Mouse (Mus musculus) stomach, embryonic 15.5 days (tissue): ENCODE data around the gene Loxl4. TPM values are rescaled to one million over a fixed set of nuclear protein-coding genes. Genes with fewer than 3 reads are reported as not detected.
A peak's percentile ranks its signal among the peaks of the same experiment; 100 is the strongest.

Experiments
- ATAC-seq: fragments of 200-750 bp; cut with Nextera tagmentation; 2 replicates; pipeline ENCODE4 v1.8.0; 2017; ENCODE audit warnings: low read depth, moderate number of reproducible peaks, moderate TSS enrichment; ENCODE audit not compliant: insufficient read depth, low FRiP score
- H3K27ac ChIP-seq: fragments of 300-500 bp; sonication (generic); 2 replicates; pipeline ENCODE4 v1.5.1; 2015; ENCODE audit warnings: mild to moderate bottlenecking, inconsistent platforms
- H3K27me3 ChIP-seq: fragments of 300-500 bp; sonication (generic); replicated peaks from 2 replicates; pipeline ENCODE4 v1.6.1; 2015; ENCODE audit warnings: inconsistent platforms
- H3K36me3 ChIP-seq: fragments of 300-500 bp; sonication (generic); 2 replicates; pipeline ENCODE4 v1.6.1; 2015; ENCODE audit warnings: inconsistent platforms
- H3K4me1 ChIP-seq: fragments of 300-500 bp; sonication (generic); 2 replicates; pipeline ENCODE4 v1.6.1; 2015; ENCODE audit warnings: inconsistent platforms
- H3K4me2 ChIP-seq: fragments of 300-500 bp; sonication (generic); 2 replicates; pipeline ENCODE4 v1.6.1; 2015; ENCODE audit warnings: mild to moderate bottlenecking, inconsistent platforms
- H3K4me3 ChIP-seq: fragments of 300-500 bp; sonication (generic); replicated peaks from 2 replicates; pipeline ENCODE4 v1.5.1; 2015; ENCODE audit warnings: inconsistent platforms
- H3K9ac ChIP-seq: fragments of 300-500 bp; sonication (generic); 2 replicates; pipeline ENCODE4 v1.6.1; 2015; ENCODE audit warnings: inconsistent platforms
- H3K9me3 ChIP-seq: fragments of 300-500 bp; sonication (generic); 2 replicates; pipeline ENCODE4 v1.6.1; 2016; ENCODE audit warnings: inconsistent platforms
- WGBS: fragments of 180-500 bp; shearing (Covaris S2); methylation state at CpG from one replicate; pipeline ENCODE4 v1.1.7; 2015; 5-methylcytosine and 5-hydroxymethylcytosine counted together
- polyA plus RNA-seq: library from polyadenylated mRNA; unstranded; fragments of >200 nt; fragmentation: Nextera tagmentation; extraction: Ambion mirVana; gene quantifications from 2 replicates; pipeline ENCODE4 v1.2.1, GENCODE M21; 2015

Gene Loxl4
- polyA plus RNA-seq = 2.7 and 3.1 TPM in 2 replicates

DNA sequence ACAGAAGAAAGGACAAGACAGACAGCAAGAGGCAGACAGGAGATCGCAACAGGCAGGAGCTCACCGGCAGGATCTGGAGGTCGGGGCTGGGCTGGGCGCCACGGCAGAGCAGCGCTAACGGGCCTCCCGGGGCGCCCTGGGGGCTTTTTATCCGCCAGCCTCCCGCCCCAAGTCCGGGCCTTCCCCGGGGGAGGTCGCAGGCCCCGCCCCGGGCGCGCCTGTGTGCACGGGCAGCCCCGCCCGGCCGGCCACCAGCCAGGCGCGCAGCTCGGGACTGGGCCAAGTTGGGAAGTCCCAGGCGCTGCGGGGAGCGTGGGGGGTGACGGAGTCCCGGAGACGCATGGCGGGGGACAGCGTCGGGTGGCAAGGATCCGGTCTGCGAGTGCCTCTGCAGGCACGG, at the start of gene Loxl4:
Gene Loxl4, minus strand, starts transcription at position 160 of the 400 bp plus-strand sequence.
- H3K4me1 ChIP-seq = peaks cover 13% of the 10 kb centered on the region; the same call in 1 of the 2 replicates
- 0 out of 2 replicates have a peak, but pooled peaks cover 4% of the 10 kb centered on the region for H3K27me3 ChIP-seq
- no peaks in the 10 kb centered on the region for H3K9me3 ChIP-seq
- under 1% methylated on average over 35 of the region's 37 CpGs for whole genome bisulfite sequencing
- peak within 1 kb of the TSS; percentile 43 for H3K4me3 ChIP-seq
- ATAC-seq = peak; percentile 68
- peak within 1 kb of the TSS; percentile 78 for H3K4me2 ChIP-seq
- no peak within 1 kb of the TSS for H3K27ac ChIP-seq
- H3K9ac ChIP-seq = peak within 1 kb of the TSS; percentile 1; the same call in 1 of the 2 replicates
- H3K36me3 ChIP-seq = no peaks in the 10 kb centered on the region

DNA sequence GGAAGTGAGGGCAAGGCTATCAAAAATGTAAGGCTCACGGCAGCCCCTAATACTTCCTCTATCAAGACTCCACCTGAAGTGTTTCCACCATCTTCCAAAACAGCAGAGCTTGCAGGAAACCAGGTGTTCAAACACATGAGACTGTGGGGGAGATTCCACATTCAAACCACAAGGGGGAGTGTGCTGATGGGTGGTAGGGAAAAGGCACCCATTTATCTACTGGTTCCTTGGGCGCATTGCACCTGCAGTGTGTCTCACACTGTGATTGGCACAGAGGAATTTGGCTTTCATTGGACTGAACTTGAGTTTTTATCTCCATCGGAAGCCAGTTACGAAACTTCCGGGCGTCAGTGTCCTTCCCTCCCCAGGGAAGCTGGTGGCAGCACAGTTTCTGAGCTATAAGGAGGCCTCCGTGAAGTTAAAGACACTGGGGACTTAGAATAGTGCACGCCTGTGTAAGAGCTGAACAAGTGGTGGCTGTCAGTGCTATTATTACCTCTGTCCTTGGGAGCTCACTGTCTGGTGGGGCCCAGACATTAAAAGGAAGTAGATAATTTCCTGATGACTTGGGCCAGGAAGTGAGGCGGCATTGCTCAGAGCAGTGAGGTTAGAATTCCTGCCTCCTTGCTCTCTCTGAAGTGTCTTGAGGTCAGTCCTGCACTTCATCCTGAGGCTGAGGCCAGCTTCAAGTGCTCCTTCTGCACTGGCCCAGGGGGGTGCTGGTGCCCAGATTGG, 49.0 kb upstream of the Loxl4 start:
- 0 out of 2 replicates have a peak, but pooled peaks cover 9% of the 10 kb centered on the region for H3K4me1 ChIP-seq
- H3K27me3 ChIP-seq = no peaks in the 10 kb centered on the region
- H3K4me2 ChIP-seq = no peak overlapping the region
- no peaks in the 10 kb centered on the region for H3K36me3 ChIP-seq
- H3K4me3 ChIP-seq = no peak overlapping the region
- H3K9ac ChIP-seq = no peak overlapping the region
- no peak for ATAC-seq
- H3K9me3 ChIP-seq = no peaks in the 10 kb centered on the region
- no peak overlapping the region for H3K27ac ChIP-seq
- 77% methylated on average over 9 of the region's 9 CpGs for WGBS

DNA sequence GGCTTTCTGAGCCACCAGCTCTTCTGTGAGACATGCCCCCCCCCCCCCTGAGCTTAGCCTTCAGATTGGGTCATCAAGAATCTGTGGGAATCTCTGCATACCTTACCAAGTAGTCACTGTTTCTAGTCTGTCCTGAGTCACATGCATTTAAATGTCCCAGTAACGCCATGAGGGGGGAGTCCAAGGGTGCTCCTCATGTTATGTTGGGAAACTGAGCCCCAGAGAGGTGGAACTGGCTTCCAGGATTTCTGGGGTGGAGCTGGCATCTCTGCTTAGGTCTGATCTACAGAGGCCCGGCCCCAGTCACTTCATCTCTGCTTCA, 47.6 kb upstream of the Loxl4 start:
- 84% methylated on average over 2 of the region's 2 CpGs for WGBS
- H3K4me2 ChIP-seq = no peak overlapping the region
- H3K27ac ChIP-seq = no peak overlapping the region
- H3K4me1 ChIP-seq = 0 out of 2 replicates have a peak, but pooled peaks cover 9% of the 10 kb centered on the region
- H3K36me3 ChIP-seq = no peaks in the 10 kb centered on the region
- H3K27me3 ChIP-seq = no peaks in the 10 kb centered on the region
- ATAC-seq = no peak
- no peak overlapping the region for H3K9ac ChIP-seq
- H3K4me3 ChIP-seq = no peak overlapping the region
- H3K9me3 ChIP-seq = no peaks in the 10 kb centered on the region

DNA sequence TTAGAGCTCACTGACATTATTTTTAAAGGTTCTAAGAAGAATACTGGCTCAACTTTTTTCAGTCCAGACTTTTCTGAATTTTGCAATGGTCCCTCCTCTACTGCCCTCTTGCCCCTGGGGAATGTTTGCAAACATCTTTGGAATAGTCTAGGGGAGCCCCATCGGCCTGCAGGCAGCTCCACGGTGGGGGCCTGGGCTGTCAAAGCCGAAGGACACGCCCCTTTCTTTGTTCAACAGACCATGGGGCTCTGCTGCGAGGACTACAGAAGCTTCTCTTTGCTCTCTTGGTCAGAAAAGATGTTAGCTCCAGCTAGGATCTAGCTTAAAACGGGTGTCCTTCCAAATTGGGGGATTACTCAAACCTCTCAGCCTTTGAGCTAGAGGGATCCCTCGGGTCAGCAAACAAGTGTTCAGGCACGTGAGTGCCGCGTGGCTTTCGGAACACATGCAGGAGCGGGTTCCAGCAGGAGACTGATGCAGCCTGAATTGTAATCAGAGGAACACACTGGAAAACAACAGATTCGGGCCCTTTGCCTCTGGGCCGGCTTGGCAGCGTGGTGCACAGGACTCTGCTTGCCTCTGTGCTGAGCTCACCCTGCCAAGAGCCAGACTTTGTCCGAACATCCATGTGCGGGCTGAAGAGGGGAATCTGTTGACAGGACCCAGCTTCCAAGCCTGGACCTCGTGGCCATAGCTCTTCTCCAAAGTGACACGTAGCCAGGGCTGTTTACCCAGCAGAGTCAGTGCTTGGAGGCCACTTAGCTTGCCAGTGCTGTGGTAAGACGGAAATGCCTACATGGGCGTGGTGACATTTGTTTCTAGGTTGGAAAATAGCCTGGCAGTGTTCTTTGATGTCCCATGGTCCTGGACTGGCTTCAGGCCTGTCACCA, 47.0 kb upstream of the Loxl4 start:
- Histone ChIP-seq H3K27ac (no peak overlapping the region), H3K4me2 (no peak overlapping the region)
- WGBS = 46% methylated on average over 21 of the region's 21 CpGs

DNA sequence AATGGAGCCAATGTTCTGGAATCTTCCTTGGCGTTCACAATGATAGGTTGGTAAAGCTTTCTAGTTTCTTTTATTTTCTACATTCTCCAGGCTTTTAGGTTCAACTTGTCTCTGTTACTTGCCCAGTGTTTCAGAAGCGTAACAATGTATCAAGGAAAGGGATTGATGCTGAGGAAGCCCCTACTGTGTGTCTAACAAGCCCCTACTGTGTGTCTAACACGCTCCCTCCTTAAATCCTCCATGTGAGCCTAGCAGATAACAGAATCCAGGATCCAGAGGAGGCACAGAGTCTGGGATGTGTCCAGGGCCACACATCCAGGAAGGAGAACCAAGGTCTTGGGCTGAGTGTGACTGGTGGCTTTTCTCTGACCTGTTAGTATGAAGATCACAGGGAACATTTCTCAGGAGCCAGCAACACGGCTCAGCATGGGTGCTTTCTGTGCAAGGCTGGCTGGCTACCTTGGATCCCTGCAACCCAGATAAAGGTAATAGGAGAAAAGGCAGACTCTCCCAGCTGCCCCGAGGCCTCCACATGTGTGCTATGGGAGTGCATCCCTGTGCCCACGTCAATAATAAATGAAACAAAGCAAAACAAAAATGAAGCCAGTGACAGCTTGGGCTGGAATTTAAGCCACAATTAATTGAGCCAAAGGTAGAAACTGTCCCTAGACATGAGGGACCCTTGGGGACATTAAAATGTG, 46.0 kb upstream of the Loxl4 start:
- 0 out of 2 replicates have a peak, but pooled peaks cover 9% of the 10 kb centered on the region for H3K4me1 ChIP-seq
- H3K27me3 ChIP-seq = no peaks in the 10 kb centered on the region
- H3K4me2 ChIP-seq = no peak overlapping the region
- WGBS = 80% methylated on average over 6 of the region's 6 CpGs
- no peaks in the 10 kb centered on the region for H3K9me3 ChIP-seq
- no peaks in the 10 kb centered on the region for H3K36me3 ChIP-seq
- ATAC-seq = no peak
- no peak overlapping the region for H3K4me3 ChIP-seq
- no peak overlapping the region for H3K27ac ChIP-seq
- H3K9ac ChIP-seq = no peak overlapping the region

More for the DNA sequence above, 47.0 kb upstream of the Loxl4 start:
- Histone ChIP-seq H3K9ac (no peak overlapping the region), H3K4me3 (no peak overlapping the region), H3K4me1 (0 out of 2 replicates have a peak, but pooled peaks cover 9% of the 10 kb centered on the region), H3K36me3 (no peaks in the 10 kb centered on the region), H3K27me3 (no peaks in the 10 kb centered on the region), H3K9me3 (no peaks in the 10 kb centered on the region)
- ATAC-seq = no peak

DNA sequence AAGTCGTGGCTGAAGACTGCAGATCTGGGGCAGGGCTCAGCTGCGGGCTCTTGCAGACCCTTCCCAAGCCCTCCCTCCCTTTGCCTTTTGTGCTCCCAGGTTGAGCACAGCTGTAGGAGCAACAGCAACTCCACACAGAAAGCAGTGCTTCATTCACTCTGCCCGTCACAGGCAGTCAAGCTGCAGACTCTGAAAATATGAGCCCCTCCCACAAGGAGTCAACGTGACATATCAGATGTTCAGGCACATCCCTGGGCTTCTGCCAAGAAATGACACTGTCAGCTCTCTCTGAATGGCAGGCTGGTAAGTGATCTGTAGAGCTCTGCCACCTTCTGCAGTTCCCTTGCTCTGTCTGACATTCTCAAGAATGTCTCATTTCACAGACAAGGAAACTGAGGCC, 45.2 kb upstream of the Loxl4 start:
- Histone ChIP-seq H3K9ac (no peak overlapping the region), H3K9me3 (no peaks in the 10 kb centered on the region), H3K36me3 (no peaks in the 10 kb centered on the region), H3K4me3 (no peak overlapping the region), H3K27ac (no peak overlapping the region), H3K4me1 (0 out of 2 replicates have a peak, but pooled peaks cover 9% of the 10 kb centered on the region), H3K4me2 (no peak overlapping the region), H3K27me3 (no peaks in the 10 kb centered on the region)
- WGBS = 44% methylated on average over 4 of the region's 4 CpGs
- no peak for ATAC-seq

DNA sequence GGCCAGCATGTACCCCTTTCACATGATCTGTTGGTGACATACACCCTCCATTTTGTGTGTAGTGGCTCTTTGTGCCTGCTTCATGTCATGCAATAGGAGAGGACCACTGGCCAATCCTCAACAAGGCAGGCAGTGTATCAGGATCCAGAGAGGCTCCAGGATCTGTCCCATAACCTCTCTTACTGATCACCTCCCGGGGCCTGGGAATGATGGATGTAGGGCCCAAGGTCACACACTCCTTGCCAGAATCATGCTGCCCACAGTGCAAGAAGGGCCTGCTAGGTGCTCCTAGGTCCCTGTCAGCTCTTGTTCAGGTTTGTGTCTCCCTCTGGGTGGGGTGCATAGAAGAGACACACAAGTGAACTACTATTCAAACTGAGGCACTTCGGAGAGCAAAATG, 44.7 kb upstream of the Loxl4 start:
- no peak overlapping the region for H3K27ac ChIP-seq
- H3K4me3 ChIP-seq = no peak overlapping the region
- H3K4me2 ChIP-seq = no peak overlapping the region
- H3K9me3 ChIP-seq = no peaks in the 10 kb centered on the region
- no peaks in the 10 kb centered on the region for H3K36me3 ChIP-seq
- 0 out of 2 replicates have a peak, but pooled peaks cover 9% of the 10 kb centered on the region for H3K4me1 ChIP-seq
- ATAC-seq = no peak
- no peaks in the 10 kb centered on the region for H3K27me3 ChIP-seq
- H3K9ac ChIP-seq = no peak overlapping the region
- WGBS = 66% methylated on average over 2 of the region's 2 CpGs

DNA sequence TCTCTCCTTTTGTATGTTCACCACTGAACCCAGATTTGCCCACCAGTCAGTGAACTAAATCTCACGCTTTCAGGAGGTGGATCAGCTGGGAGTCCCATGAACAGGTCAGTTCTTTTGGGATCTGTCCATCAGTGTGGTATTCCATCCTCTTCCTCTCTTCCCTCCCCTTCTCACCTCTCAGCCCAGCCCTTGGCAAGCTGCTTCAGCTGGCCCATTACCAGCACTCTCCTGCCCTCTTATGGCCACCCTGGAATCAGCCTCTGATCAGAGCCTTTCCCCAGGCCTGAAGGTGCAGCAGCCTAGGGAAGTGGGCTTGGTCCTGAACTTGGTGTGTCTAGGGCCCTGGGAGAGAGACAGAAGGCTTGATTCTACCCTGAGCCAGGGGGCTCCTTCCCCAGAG, 42.4 kb upstream of the Loxl4 start:
- no peaks in the 10 kb centered on the region for H3K36me3 ChIP-seq
- WGBS = 24% methylated on average over 1 of the region's 1 CpGs
- no peaks in the 10 kb centered on the region for H3K9me3 ChIP-seq
- H3K4me1 ChIP-seq = 0 out of 2 replicates have a peak, but pooled peaks cover 5% of the 10 kb centered on the region
- H3K9ac ChIP-seq = no peak overlapping the region
- no peak overlapping the region for H3K4me3 ChIP-seq
- no peak overlapping the region for H3K27ac ChIP-seq
- no peaks in the 10 kb centered on the region for H3K27me3 ChIP-seq
- ATAC-seq = no peak
- no peak overlapping the region for H3K4me2 ChIP-seq

DNA sequence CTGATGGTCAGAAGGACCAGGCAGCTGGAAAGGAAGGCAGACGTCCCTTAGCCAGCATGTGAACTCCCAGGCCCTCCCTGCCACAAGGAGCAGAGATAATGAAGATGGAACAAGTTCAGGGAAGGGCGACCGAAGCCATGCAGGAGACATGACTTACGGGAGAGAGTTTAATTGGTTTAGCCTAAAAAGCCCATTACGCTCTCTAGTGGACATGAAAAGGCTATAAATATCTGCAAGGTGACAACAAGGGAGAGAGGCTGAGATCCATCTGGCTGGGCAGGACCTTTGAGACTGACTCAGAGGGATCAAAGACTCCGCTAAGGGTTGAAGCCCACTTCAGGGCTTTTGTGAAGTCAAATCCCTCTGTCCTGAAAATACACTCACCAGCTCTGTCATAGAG, 40.5 kb upstream of the Loxl4 start:
- WGBS = 30% methylated on average over 6 of the region's 6 CpGs
- Histone ChIP-seq H3K36me3 (no peaks in the 10 kb centered on the region), H3K27me3 (no peaks in the 10 kb centered on the region), H3K4me3 (no peak overlapping the region), H3K9me3 (no peaks in the 10 kb centered on the region), H3K27ac (no peak overlapping the region), H3K4me2 (no peak overlapping the region), H3K4me1 (no peaks in the 10 kb centered on the region), H3K9ac (no peak overlapping the region)
- ATAC-seq = no peak

DNA sequence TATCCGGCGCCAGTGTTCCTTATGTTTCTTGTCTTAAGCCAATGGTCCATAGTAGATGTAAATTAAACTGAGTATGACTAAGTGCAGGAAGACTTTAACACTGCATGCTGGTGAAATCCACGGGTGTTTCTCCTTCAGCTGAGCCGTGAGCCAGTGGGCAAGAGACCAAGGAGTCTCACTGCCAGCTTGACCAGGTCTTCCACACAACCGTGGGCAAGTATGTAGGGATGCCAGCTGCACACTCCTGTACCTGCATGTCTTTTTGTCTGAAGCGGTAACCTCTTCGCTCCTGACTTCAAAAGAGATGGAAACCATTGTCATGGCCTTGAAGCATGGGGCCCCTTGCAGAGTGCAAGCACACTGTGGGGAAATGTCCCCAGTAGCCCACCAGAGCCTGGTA, 39.8 kb upstream of the Loxl4 start:
- H3K27ac ChIP-seq = no peak overlapping the region
- no peak for ATAC-seq
- no peak overlapping the region for H3K4me3 ChIP-seq
- no peaks in the 10 kb centered on the region for H3K4me1 ChIP-seq
- no peaks in the 10 kb centered on the region for H3K27me3 ChIP-seq
- no peak overlapping the region for H3K4me2 ChIP-seq
- no peak overlapping the region for H3K9ac ChIP-seq
- no peaks in the 10 kb centered on the region for H3K36me3 ChIP-seq
- WGBS = 73% methylated on average over 7 of the region's 7 CpGs
- H3K9me3 ChIP-seq = no peaks in the 10 kb centered on the region

DNA sequence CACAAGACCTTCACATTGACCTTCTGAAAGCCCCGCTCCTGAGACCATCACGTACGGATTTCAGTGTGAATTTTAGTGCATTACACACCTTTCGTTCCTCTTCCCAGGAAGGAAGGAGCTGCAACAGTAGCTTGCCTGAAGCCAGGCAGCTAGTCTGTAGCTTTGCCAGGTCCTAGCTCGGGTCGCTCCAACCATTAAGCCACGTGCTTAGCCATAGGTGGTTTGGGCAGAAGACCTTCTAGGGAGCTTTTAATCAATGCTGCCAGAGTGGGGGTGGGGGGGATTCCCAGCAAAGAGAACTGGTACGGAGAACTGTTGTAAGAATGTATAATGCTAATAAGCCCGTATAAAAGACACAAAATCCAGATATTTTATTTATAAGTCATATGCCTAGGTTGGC, 27.6 kb upstream of the Loxl4 start:
- H3K27me3 ChIP-seq = no peaks in the 10 kb centered on the region
- H3K4me3 ChIP-seq = no peak overlapping the region
- H3K36me3 ChIP-seq = no peaks in the 10 kb centered on the region
- H3K4me2 ChIP-seq = no peak overlapping the region
- WGBS = 73% methylated on average over 9 of the region's 9 CpGs
- H3K27ac ChIP-seq = 0 out of 2 replicates have a peak overlapping the region, but pooled peaks have one; percentile 86
- peaks cover 8% of the 10 kb centered on the region; the same call in 1 of the 2 replicates for H3K4me1 ChIP-seq
- no peaks in the 10 kb centered on the region for H3K9me3 ChIP-seq
- H3K9ac ChIP-seq = no peak overlapping the region
- no peak for ATAC-seq
